Mouse (Mus musculus) ES-Bruce4 (cell line): ENCODE measurements around the gene Klhdc3. TPM values are rescaled to one million over a fixed set of nuclear protein-coding genes. Genes with fewer than 3 reads are reported as not detected.

Experiments used
- H3K27ac ChIP-seq: 2 replicates; pipeline ENCODE4 v1.5.1; 2012; ENCODE audit warnings: low read length, inconsistent platforms; ENCODE audit not compliant: insufficient read depth
- H3K27me3 ChIP-seq: 2 replicates; pipeline ENCODE4 v1.6.1; 2012; ENCODE audit warnings: mild to moderate bottlenecking, low read length, inconsistent platforms; ENCODE audit not compliant: control insufficient read depth, poor library complexity, insufficient read depth, severe bottlenecking
- H3K36me3 ChIP-seq: 2 replicates; pipeline ENCODE4 v1.6.1; 2012; ENCODE audit warnings: inconsistent platforms, mild to moderate bottlenecking, low read length, moderate library complexity; ENCODE audit not compliant: control insufficient read depth, poor library complexity, insufficient read depth, severe bottlenecking
- H3K4me1 ChIP-seq: one replicate; pipeline ENCODE4 v1.8.1; 2011; ENCODE audit warnings: low read length; ENCODE audit not compliant: control insufficient read depth, insufficient read depth
- H3K4me3 ChIP-seq: 2 replicates; pipeline ENCODE4 v1.5.1; 2011; ENCODE audit warnings: low read depth, mild to moderate bottlenecking, low read length
- H3K9ac ChIP-seq: 2 replicates; pipeline ENCODE4 v1.6.1; 2012; ENCODE audit warnings: low read depth, mild to moderate bottlenecking, inconsistent platforms; ENCODE audit not compliant: poor library complexity, severe bottlenecking
- H3K9me3 ChIP-seq: replicated peaks from 2 replicates; pipeline ENCODE4 v1.6.1; 2012; ENCODE audit warnings: mild to moderate bottlenecking, low read length, inconsistent platforms; ENCODE audit not compliant: control insufficient read depth, poor library complexity, insufficient read depth, severe bottlenecking
- CTCF ChIP-seq: IDR thresholded peaks from one replicate; pipeline ENCODE4 v1.8.1; 2011; ENCODE audit warnings: low read depth, low read length
- EP300 ChIP-seq: IDR thresholded peaks from 2 replicates; pipeline ENCODE4 v1.6.1; 2011; ENCODE audit warnings: low read depth, low read length; ENCODE audit not compliant: insufficient read depth
- POLR2A ChIP-seq: IDR thresholded peaks from one replicate; pipeline ENCODE4 v1.8.1; 2011; ENCODE audit warnings: low read length; ENCODE audit not compliant: insufficient read depth
- polyA plus RNA-seq: library from polyadenylated mRNA; stranded (reverse); fragments of >200 nt; gene quantifications from 2 replicates; pipeline ENCODE4 v1.2.4, GENCODE M21; 2011; ENCODE audit warnings: low read depth; ENCODE audit not compliant: missing spikeins, insufficient read depth, insufficient read length

Klhdc3 gene
- polyA plus RNA-seq, 1 experiment = 90.3 TPM

DNA sequence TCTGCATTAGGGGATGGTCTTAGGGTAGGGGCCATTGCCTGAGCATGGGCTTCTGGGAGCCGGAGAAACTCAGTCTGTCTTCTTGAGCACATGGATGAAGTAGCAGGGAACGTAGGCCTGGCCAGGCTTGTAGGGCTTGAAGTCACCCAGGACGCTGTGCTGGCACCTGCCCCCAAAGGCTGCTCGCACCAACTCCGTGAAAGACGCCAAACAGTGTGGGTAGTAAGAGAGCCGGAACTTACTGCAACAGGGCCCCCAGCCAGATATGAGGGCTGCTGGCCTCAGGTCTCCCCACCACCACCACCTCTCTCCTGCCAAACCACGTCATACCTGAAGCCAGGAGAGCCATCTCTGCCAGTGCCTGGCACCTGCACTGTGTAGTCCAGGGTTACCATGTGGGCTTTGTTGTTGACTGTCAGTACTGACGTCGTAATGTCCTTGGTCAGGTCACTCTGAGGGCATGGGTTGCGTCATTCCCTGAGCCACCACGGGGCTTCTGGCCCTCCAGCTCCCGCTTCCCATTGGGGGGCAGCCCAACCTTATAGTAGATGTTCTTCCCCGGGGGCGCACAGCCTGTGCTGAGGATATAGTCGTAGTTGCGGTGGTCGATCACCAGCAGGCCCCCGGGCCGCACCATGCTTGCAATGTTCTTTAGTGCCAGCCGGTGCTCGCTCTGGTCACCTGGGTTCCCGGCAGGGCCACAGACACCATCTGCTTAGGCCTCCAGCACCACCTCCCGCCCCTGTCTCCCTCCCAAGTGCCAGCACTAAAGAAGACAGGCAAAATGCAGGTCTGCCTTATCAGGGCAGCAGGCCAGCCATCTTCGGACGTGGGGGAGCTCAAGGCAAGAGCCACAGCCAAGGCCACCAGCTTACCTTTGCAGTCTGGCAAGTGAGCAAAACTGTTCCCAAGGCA, 45.3 kb upstream of the Klhdc3 start:
- H3K27ac ChIP-seq = no peak overlapping the region
- no peak overlapping the region for H3K9ac ChIP-seq
- no peak overlapping the region for H3K4me3 ChIP-seq
- H3K9me3 ChIP-seq = no peaks in the 10 kb centered on the region
- no peaks in the 10 kb centered on the region for H3K36me3 ChIP-seq
- no peak for TF ChIP-seq EP300
- no peak for TF ChIP-seq POLR2A
- TF ChIP-seq CTCF = no peak
- H3K27me3 ChIP-seq = no peaks in the 10 kb centered on the region
- H3K4me1 ChIP-seq = no peaks in the 10 kb centered on the region

DNA sequence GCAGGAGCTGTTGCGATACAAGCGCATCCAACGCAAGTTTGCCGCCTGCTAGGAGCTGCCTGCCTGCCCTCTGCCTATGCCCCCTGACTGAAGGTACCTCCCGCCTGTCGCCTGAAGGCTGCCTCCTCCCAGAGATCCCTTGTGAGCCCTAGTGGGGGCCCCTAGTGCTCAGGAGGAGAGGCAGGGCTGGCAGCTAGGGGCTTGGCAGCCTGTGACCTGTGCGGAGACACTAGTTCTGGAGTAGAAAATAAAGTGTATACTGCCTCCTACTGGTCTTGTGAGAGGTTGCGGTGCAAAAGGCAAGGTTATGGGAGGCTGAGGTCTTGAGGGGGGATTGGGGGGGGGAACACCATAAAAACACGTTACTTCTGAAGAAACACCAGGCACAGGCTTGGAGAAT, 44.6 kb upstream of the Klhdc3 start:
- H3K9ac ChIP-seq = no peak overlapping the region
- H3K9me3 ChIP-seq = no peaks in the 10 kb centered on the region
- no peaks in the 10 kb centered on the region for H3K36me3 ChIP-seq
- TF ChIP-seq CTCF = peak; percentile 69
- no peak for TF ChIP-seq EP300
- no peak for TF ChIP-seq POLR2A
- no peak overlapping the region for H3K27ac ChIP-seq
- H3K4me1 ChIP-seq = no peaks in the 10 kb centered on the region
- no peaks in the 10 kb centered on the region for H3K27me3 ChIP-seq
- no peak overlapping the region for H3K4me3 ChIP-seq

DNA sequence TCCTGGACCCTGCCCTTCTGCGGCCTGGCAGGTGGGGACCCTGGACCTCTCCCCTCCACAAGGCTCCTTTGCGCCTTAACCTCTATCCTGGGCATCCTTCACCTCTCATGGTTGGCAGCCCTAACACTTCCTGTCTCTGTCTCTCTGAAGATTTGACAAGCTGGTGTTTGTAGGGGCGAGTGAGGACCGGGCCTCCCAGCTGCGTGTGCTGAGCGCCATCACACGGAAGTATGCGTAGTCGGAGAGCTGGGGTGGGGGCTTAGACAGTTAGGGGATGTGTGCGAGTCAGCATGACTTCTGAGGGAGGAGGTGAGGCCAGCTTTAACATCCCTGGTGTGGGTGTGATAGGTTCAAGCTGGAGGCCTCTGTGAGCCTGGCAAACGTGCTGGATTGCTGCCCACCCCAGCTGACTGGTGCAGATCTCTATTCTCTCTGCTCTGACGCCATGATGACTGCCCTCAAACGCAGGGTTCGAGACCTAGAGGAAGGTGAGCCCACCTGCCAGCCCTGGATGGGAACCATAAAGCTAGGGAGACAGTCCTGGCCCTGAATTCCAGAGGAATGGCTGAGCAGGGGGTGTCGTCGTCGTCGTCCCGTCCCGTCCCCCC, 43.9 kb upstream of the Klhdc3 start:
- Histone ChIP-seq H3K36me3 (no peaks in the 10 kb centered on the region), H3K27ac (no peak overlapping the region), H3K9me3 (no peaks in the 10 kb centered on the region), H3K9ac (no peak overlapping the region), H3K4me1 (no peaks in the 10 kb centered on the region), H3K4me3 (no peak overlapping the region), H3K27me3 (no peaks in the 10 kb centered on the region)
- no peak for TF ChIP-seq CTCF
- no peak for TF ChIP-seq EP300
- no peak for TF ChIP-seq POLR2A

DNA sequence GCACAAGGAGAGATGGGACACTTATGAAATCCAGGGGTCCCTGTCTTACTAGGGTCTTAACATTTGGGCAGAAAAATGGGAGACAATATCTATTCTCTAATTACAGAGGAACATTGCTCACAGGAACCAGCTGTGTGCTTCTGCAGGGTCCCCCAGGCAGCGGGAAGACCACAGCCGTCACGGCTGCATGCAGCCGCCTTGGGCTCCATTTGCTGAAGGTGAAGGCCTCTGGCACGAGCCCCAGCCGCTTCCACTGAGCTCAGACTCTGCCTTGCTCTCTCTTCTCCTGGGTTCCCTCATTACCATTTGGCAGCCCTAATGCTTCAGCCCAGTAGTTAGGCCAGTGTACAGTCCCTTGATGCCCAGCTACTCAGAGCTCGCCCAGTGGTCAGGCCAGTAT, 40.4 kb upstream of the Klhdc3 start:
- TF ChIP-seq CTCF (no peak), POLR2A (no peak), EP300 (no peak)
- Histone ChIP-seq H3K9ac (no peak overlapping the region), H3K27ac (no peak overlapping the region), H3K36me3 (no peaks in the 10 kb centered on the region), H3K4me3 (no peak overlapping the region), H3K27me3 (no peaks in the 10 kb centered on the region), H3K9me3 (no peaks in the 10 kb centered on the region), H3K4me1 (no peaks in the 10 kb centered on the region)

DNA sequence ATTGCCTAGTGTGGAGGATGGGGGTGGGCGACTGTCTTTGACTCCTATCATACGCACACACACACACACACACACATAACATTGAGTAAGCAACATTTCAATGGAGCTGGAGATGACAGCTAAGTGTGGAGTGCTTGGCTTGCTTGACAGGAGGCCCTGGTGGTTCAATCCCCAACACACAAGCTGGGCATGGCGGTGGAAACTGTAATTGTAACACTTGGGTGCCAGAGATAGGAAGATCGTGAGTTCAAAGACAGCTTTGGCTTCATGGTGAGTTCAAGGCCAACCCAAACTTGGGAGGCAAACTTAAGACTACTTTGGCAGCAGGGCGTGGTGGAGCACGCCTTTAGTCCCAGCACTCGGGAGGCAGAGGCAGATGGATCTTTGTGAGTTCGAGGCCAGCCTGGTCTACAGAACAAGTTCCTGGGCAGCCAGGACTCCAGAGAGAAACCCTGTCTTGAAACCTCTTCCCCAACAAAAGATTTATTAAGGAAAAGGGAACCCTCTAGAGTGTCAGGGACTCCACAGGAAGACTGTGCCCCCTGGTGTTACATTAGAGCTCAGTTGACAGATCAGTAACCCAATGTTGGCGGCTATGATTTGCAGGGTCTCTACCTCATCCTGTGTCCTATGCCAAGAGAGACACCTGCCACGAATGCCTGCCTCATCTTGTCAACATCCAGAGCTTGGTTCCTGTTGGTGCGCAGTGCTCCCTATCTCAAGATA, 34.2 kb upstream of the Klhdc3 start:
- H3K9me3 ChIP-seq = no peaks in the 10 kb centered on the region
- TF ChIP-seq EP300 (no peak), POLR2A (no peak), CTCF (no peak)
- no peaks in the 10 kb centered on the region for H3K27me3 ChIP-seq
- H3K27ac ChIP-seq = no peak overlapping the region
- no peak overlapping the region for H3K4me3 ChIP-seq
- no peak overlapping the region for H3K9ac ChIP-seq
- 0 out of 2 replicates have a peak, but pooled peaks cover 5% of the 10 kb centered on the region for H3K36me3 ChIP-seq
- H3K4me1 ChIP-seq = no peaks in the 10 kb centered on the region

DNA sequence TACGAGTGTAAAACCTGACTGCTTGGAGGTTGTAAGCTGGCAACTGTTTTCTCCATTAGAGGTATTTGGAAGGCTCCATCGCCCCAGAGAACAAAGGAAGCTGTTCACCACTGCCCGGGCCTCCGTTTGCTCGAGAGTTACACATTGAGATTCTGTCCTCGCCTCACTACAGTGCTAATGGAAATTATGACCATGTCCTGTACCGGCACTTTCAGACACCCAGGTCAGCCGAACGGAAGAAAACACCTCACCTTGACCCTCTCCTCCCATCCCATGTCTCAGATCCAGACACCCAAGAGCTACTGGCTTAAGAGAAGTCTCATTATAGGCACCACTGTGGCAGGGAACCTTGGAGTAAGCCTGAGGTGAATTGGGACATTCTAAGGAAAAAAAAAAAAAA, 33.1 kb upstream of the Klhdc3 start:
- H3K4me1 ChIP-seq = no peaks in the 10 kb centered on the region
- H3K27ac ChIP-seq = no peak overlapping the region
- H3K9ac ChIP-seq = no peak overlapping the region
- H3K27me3 ChIP-seq = no peaks in the 10 kb centered on the region
- 0 out of 2 replicates have a peak, but pooled peaks cover 5% of the 10 kb centered on the region for H3K36me3 ChIP-seq
- H3K4me3 ChIP-seq = no peak overlapping the region
- no peaks in the 10 kb centered on the region for H3K9me3 ChIP-seq
- TF ChIP-seq EP300 (no peak), CTCF (no peak), POLR2A (no peak)
